In the genomic region with DNA sequence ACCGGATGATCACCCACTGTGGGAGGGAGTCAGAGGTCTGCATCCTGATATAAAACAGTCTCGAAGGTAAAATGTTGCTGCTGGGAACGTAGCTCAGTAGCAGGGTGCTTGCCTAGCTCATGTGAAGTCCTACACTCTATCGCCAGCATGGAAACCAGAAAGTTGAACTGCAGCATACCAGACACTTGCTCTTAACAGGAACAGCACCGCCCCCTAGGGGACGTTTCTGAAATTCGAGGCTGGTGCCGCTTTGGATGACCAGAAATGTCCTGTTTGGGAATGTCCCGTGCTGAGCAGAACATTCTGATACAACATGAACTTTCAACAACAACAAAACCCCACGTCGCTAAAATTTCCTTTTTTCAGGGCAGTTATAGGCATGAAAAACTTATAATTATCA, we compare ENCODE assay signal across 8 mouse cellular contexts. TPM values are rescaled to one million over a fixed set of nuclear protein-coding genes. Genes with fewer than 3 reads are reported as not detected.
DNase-seq lines count a peak whose midpoint lies in the region; ATAC-seq and TF ChIP-seq lines count a peak whose summit lies in the region.

No protein-coding gene starts in this region.

- H3K36me3 ChIP-seq in midbrain, embryonic 11.5 days (ENCODE audit: control insufficient read depth, insufficient read depth, low read length): no peaks in the 10 kb centered on the region
- H3K36me3 ChIP-seq in midbrain, embryonic 13.5 days: no peaks in the 10 kb centered on the region
- no peaks in the 10 kb centered on the region for H3K36me3 ChIP-seq in liver, embryonic 14.5 days (replicated peaks; ENCODE audit: control insufficient read depth, insufficient read depth, low read depth)

- H3K9me3 ChIP-seq in midbrain, embryonic 11.5 days (ENCODE audit: control insufficient read depth, low read length): no peaks in the 10 kb centered on the region
- H3K9me3 ChIP-seq in midbrain, embryonic 13.5 days: no peaks in the 10 kb centered on the region
- H3K9me3 ChIP-seq in liver, embryonic 14.5 days (ENCODE audit: control insufficient read depth, low read length): no peaks in the 10 kb centered on the region

- no peak for ATAC-seq in midbrain, embryonic 11.5 days (ENCODE audit: low FRiP score)
- no peak for ATAC-seq in midbrain, embryonic 13.5 days
- no peak for ATAC-seq in liver, embryonic 14.5 days (ENCODE audit: insufficient read depth)

- TF ChIP-seq EP300 in liver, embryonic 14.5 days (IDR thresholded peaks at IDR 0.05; ENCODE audit: low read depth): peak; percentile 37

- H3K27me3 ChIP-seq in midbrain, embryonic 11.5 days (ENCODE audit: control insufficient read depth, insufficient read depth, low read length): no peaks in the 10 kb centered on the region
- H3K27me3 ChIP-seq in midbrain, embryonic 13.5 days: no peaks in the 10 kb centered on the region
- no peaks in the 10 kb centered on the region for H3K27me3 ChIP-seq in liver, embryonic 14.5 days (ENCODE audit: control insufficient read depth, insufficient read depth, low read length)

- H3K4me1 ChIP-seq in midbrain, embryonic 11.5 days (ENCODE audit: control insufficient read depth, insufficient read depth, low read length): peaks cover 5% of the 10 kb centered on the region
- H3K4me1 ChIP-seq in midbrain, embryonic 13.5 days (replicated peaks): peaks cover 12% of the 10 kb centered on the region
- H3K4me1 ChIP-seq in liver, embryonic 14.5 days (replicated peaks; ENCODE audit: control insufficient read depth in 2 of 2, insufficient read depth in 2 of 2, low read length in 1 of 2): peaks cover 17 to 21% of the 10 kb centered on the region in 2 experiments

- DNase-seq in midbrain, embryonic 11.5 days (ENCODE audit: low spot score, missing footprints): peak; percentile 99
- DNase-seq in cerebellum, adult 8-10 months: peak; percentile 91
- peak; percentile 95 for DNase-seq in gastrocnemius, postnatal 10 days
- peak; percentile 95 to 99 for DNase-seq in kidney, postnatal 25 days
- DNase-seq in liver, embryonic 14.5 days (ENCODE audit: low read depth in 3 of 3, low spot score in 3 of 3): peak; percentile 81 to 84 (median 84)
- DNase-seq in retina, adult 2 months (ENCODE audit: low read depth, low spot score): peak; percentile 72
- peak; percentile 84 for DNase-seq in thymus, postnatal 25 days

- WGBS in midbrain, embryonic 11.5 days: 9% methylated on average over 11 of the region's 11 CpGs
- WGBS in midbrain, embryonic 13.5 days: 6% methylated on average over 11 of the region's 11 CpGs
- 7% methylated on average over 11 of the region's 11 CpGs for WGBS in liver, embryonic 14.5 days (ENCODE audit: insufficient replicate concordance)

- H3K9ac ChIP-seq in midbrain, embryonic 11.5 days (ENCODE audit: low read length): no peak overlapping the region
- no peak overlapping the region for H3K9ac ChIP-seq in midbrain, embryonic 13.5 days (replicated peaks)
- H3K9ac ChIP-seq in liver, embryonic 14.5 days (replicated peaks): no peak overlapping the region

- no peak overlapping the region; the same call in 1 of the 2 replicates for H3K27ac ChIP-seq in midbrain, embryonic 11.5 days (ENCODE audit: low read depth, low read length)
- H3K27ac ChIP-seq in midbrain, embryonic 13.5 days: no peak overlapping the region
- peak overlapping the region; percentile 12; the same call in 1 of the 2 replicates for H3K27ac ChIP-seq in liver, embryonic 14.5 days

- H3K4me2 ChIP-seq in midbrain, embryonic 11.5 days: no peak overlapping the region
- no peak overlapping the region for H3K4me2 ChIP-seq in midbrain, embryonic 13.5 days (replicated peaks)
- H3K4me2 ChIP-seq in liver, embryonic 14.5 days (ENCODE audit: low read depth): peak overlapping the region; percentile 39

- H3K4me3 ChIP-seq in midbrain, embryonic 11.5 days (ENCODE audit: low read depth, low read length): no peak overlapping the region
- no peak overlapping the region for H3K4me3 ChIP-seq in midbrain, embryonic 13.5 days (replicated peaks)
- H3K4me3 ChIP-seq in liver, embryonic 14.5 days (ENCODE audit: insufficient read depth in 1 of 2, low read depth in 2 of 2, low read length in 2 of 2): no peak overlapping the region

- TF ChIP-seq CTCF in liver, embryonic 14.5 days (IDR thresholded peaks at IDR 0.05; ENCODE audit: low read depth): peak; percentile 96

RNA-seq across cellular contexts. Expression of gene Slc25a39, which starts 4.0 kb away (rescaled TPM):
- polyA plus RNA-seq in midbrain, embryonic 11.5 days (2014; fragmentation: Nextera tagmentation; extraction: Ambion mirVana): 167 and 193 TPM in 2 replicates
- polyA plus RNA-seq in midbrain, embryonic 13.5 days (2015; fragmentation: Nextera tagmentation; extraction: Ambion mirVana): 141 and 154 TPM in 2 replicates
- total RNA-seq in gastrocnemius, postnatal 10 days (2021): 10 to 100 TPM; 51.7 to 53.5 TPM
- polyA plus RNA-seq in liver, embryonic 14.5 days (2012; rRNA removed): 167 and 187 TPM in 2 replicates
- 339 and 363 TPM in 2 replicates for polyA plus RNA-seq in liver, embryonic 14.5 days (2014; fragmentation: Nextera tagmentation; extraction: Ambion mirVana)

RNA-seq across cellular contexts. Expression of gene Grn, which starts 18.4 kb away (rescaled TPM):
- polyA plus RNA-seq in midbrain, embryonic 11.5 days (2014; fragmentation: Nextera tagmentation; extraction: Ambion mirVana): 36.8 and 39.3 TPM in 2 replicates
- 57.4 and 61.8 TPM in 2 replicates for polyA plus RNA-seq in midbrain, embryonic 13.5 days (2015; fragmentation: Nextera tagmentation; extraction: Ambion mirVana)
- total RNA-seq in gastrocnemius, postnatal 10 days (2021): 10 to 100 TPM; 81.6 to 93.6 TPM
- 25.4 and 28.9 TPM in 2 replicates for polyA plus RNA-seq in liver, embryonic 14.5 days (2012; rRNA removed)
- 34.1 and 41.4 TPM in 2 replicates for polyA plus RNA-seq in liver, embryonic 14.5 days (2014; fragmentation: Nextera tagmentation; extraction: Ambion mirVana)

RNA-seq across cellular contexts. Expression of gene Rundc3a, which starts 18.5 kb away (rescaled TPM):
- polyA plus RNA-seq in midbrain, embryonic 11.5 days (2014; fragmentation: Nextera tagmentation; extraction: Ambion mirVana): 42.0 and 43.0 TPM in 2 replicates
- 131 and 153 TPM in 2 replicates for polyA plus RNA-seq in midbrain, embryonic 13.5 days (2015; fragmentation: Nextera tagmentation; extraction: Ambion mirVana)
- total RNA-seq in gastrocnemius, postnatal 10 days (2021): 1 to 10 TPM in 1 of 2 experiments, under 1 TPM in 1; 0.87 to 1.9 TPM
- polyA plus RNA-seq in liver, embryonic 14.5 days (2012; rRNA removed): 1.4 and 1.9 TPM in 2 replicates
- 1.0 and 1.2 TPM in 2 replicates for polyA plus RNA-seq in liver, embryonic 14.5 days (2014; fragmentation: Nextera tagmentation; extraction: Ambion mirVana)

RNA-seq across cellular contexts. Expression of gene Fam171a2, which starts 35.8 kb away (rescaled TPM):
- 7.2 and 10.6 TPM in 2 replicates for polyA plus RNA-seq in midbrain, embryonic 11.5 days (2014; fragmentation: Nextera tagmentation; extraction: Ambion mirVana)
- 10.9 and 18.4 TPM in 2 replicates for polyA plus RNA-seq in midbrain, embryonic 13.5 days (2015; fragmentation: Nextera tagmentation; extraction: Ambion mirVana)
- 10 to 100 TPM; 11.7 to 12.3 TPM for total RNA-seq in gastrocnemius, postnatal 10 days (2021)
- 1.6 and 2.0 TPM in 2 replicates for polyA plus RNA-seq in liver, embryonic 14.5 days (2012; rRNA removed)
- 0.17 and 0.35 TPM in 2 replicates for polyA plus RNA-seq in liver, embryonic 14.5 days (2014; fragmentation: Nextera tagmentation; extraction: Ambion mirVana)

RNA-seq across cellular contexts. Expression of gene Slc4a1, which starts 45.7 kb away (rescaled TPM):
- 30.6 and 31.3 TPM in 2 replicates for polyA plus RNA-seq in midbrain, embryonic 11.5 days (2014; fragmentation: Nextera tagmentation; extraction: Ambion mirVana)
- 4.3 and 4.8 TPM in 2 replicates for polyA plus RNA-seq in midbrain, embryonic 13.5 days (2015; fragmentation: Nextera tagmentation; extraction: Ambion mirVana)
- 10 to 100 TPM in 1 of 2 experiments, 1 to 10 TPM in 1; 2.1 to 10.7 TPM for total RNA-seq in gastrocnemius, postnatal 10 days (2021)
- 570 and 632 TPM in 2 replicates for polyA plus RNA-seq in liver, embryonic 14.5 days (2012; rRNA removed)
- polyA plus RNA-seq in liver, embryonic 14.5 days (2014; fragmentation: Nextera tagmentation; extraction: Ambion mirVana): 606 and 703 TPM in 2 replicates

Comparison
In these comparisons a context has a peak if more than half of its experiments do, and no peak if none do; other contexts are left out.
1. RNA of gene Rundc3a, which starts 18.5 kb away (polyA plus RNA-seq): 131 to 153 TPM in midbrain, embryonic 13.5 days and 42.0 to 43.0 TPM in midbrain, embryonic 11.5 days; 1.0 to 1.9 TPM in liver, embryonic 14.5 days; every median in the first group is over 10 times any median in the second.
2. Peak in every context shown above with its lines, with median percentiles within 50 percentile points of each other: DNase-seq.